Mouse (Mus musculus) liver, embryonic 12.5 days (tissue): ENCODE measurements around the gene Sppl2b. TPM values are rescaled to one million over a fixed set of nuclear protein-coding genes. Genes with fewer than 3 reads are reported as not detected.
A peak's percentile ranks its signal among the peaks of the same experiment; 100 is the strongest.

Source experiments
- ATAC-seq: fragments of 200-750 bp; cut with Nextera tagmentation; 2 replicates; pipeline ENCODE4 v1.8.0; 2017; ENCODE audit warnings: moderate number of reproducible peaks, mild to moderate bottlenecking, moderate library complexity
- H3K27ac ChIP-seq: fragments of 300-500 bp; sonication (generic); 2 replicates; pipeline ENCODE4 v1.5.1; 2016; ENCODE audit warnings: mild to moderate bottlenecking
- H3K27me3 ChIP-seq: fragments of 300-500 bp; sonication (generic); replicated peaks from 2 replicates; pipeline ENCODE4 v1.6.1; 2016; ENCODE audit warnings: mild to moderate bottlenecking, moderate library complexity
- H3K36me3 ChIP-seq: fragments of 300-500 bp; sonication (generic); 2 replicates; pipeline ENCODE4 v1.6.1; 2016; ENCODE audit warnings: mild to moderate bottlenecking, moderate library complexity
- H3K4me1 ChIP-seq: fragments of 300-500 bp; sonication (generic); 2 replicates; pipeline ENCODE4 v1.6.1; 2016
- H3K4me2 ChIP-seq: fragments of 300-500 bp; sonication (generic); 2 replicates; pipeline ENCODE4 v1.6.1; 2016; ENCODE audit warnings: mild to moderate bottlenecking, moderate library complexity
- H3K4me3 ChIP-seq: fragments of 300-500 bp; sonication (generic); 2 replicates; pipeline ENCODE4 v1.5.1; 2016; ENCODE audit warnings: mild to moderate bottlenecking, moderate library complexity
- H3K9ac ChIP-seq: fragments of 300-500 bp; sonication (generic); 2 replicates; pipeline ENCODE4 v1.6.1; 2016; ENCODE audit warnings: mild to moderate bottlenecking, moderate library complexity
- H3K9me3 ChIP-seq: fragments of 300-500 bp; sonication (generic); replicated peaks from 2 replicates; pipeline ENCODE4 v1.6.1; 2016; ENCODE audit warnings: mild to moderate bottlenecking, moderate library complexity
- WGBS: fragments of 180-500 bp; shearing (Covaris S2); methylation state at CpG from one replicate; pipeline ENCODE4 v1.1.7; 2016; ENCODE audit not compliant: insufficient replicate concordance; 5-methylcytosine and 5-hydroxymethylcytosine counted together
- polyA plus RNA-seq: library from polyadenylated mRNA; unstranded; fragments of >200 nt; fragmentation: Nextera tagmentation; extraction: Ambion mirVana; gene quantifications from 2 replicates; pipeline ENCODE4 v1.2.1, GENCODE M21; 2016

Sppl2b gene
- 66.1 and 70.5 TPM in 2 replicates for polyA plus RNA-seq

DNA sequence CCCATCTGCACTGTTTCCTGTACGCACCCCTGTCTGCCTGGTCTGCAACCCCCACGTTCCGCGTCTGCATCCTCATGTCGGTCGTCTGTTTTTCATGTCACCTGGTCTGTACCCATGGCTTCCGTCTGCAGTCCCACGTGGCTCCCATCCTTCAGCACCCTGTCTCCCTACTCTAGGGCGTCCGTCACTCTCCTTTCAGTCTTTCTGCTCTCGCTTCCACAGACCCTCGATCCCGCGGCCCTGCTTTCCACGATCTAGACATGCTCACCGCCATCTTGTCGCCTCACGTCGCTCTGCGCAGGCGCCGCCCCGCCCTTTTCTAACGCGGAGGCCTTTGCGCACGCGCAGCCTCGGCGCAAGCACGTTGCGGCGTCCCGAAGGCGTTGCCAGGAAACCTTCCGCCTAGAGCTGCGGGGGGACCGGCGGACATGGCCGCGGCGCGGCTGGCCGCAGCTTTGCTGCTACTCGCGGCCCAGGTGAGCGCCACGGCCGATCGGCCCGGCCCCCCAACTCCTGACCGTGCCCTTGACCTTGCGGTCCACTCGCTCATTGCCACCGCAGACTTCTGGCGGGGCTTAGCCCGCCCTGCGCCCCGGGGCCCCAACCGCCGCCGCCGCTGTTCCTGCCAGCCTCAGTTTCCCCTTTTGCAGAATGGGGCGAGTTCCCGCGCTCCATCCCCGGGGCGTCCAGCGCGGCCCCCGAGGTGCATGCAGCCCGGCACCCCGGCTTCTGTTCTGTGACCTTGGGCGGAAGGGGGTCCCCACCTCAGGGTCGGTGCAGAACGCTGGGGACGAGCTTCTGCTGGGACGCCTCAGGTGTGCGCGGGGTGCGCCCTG lies at the start of gene Sppl2b, which contains the start of gene Lsm7:
TSS of gene Sppl2b (plus strand) at position 363 of the 836 bp plus-strand sequence.
TSS of gene Lsm7 (minus strand) at position 297 of the 836 bp plus-strand sequence.
- H3K4me1 ChIP-seq: peaks cover 80% of the 10 kb centered on the region
- under 1% methylated on average over 81 of the region's 81 CpGs for WGBS
- ATAC-seq: peak; percentile 25

GRCm38 (mm10) chr10:80805322-80805721 lies 49.8 kb upstream of the Sppl2b start:
- 0 out of 2 replicates have a peak, but pooled peaks have one; percentile 3 for ATAC-seq
- peak overlapping the region; percentile 26; the same call in 1 of the 2 replicates for H3K27ac ChIP-seq
- H3K4me2 ChIP-seq: no peak overlapping the region
- H3K4me1 ChIP-seq: peaks cover 68% of the 10 kb centered on the region
- no peaks in the 10 kb centered on the region for H3K9me3 ChIP-seq
- peaks cover 53% of the 10 kb centered on the region for H3K36me3 ChIP-seq
- H3K9ac ChIP-seq: no peak overlapping the region
- WGBS: 84% methylated on average over 5 of the region's 5 CpGs
- H3K4me3 ChIP-seq: no peak overlapping the region
- H3K27me3 ChIP-seq: peaks cover 43% of the 10 kb centered on the region

More for the DNA sequence above, at the start of gene Sppl2b, which contains the start of gene Lsm7:
- Histone ChIP-seq H3K4me2 (peak within 1 kb of the TSS; percentile 93), H3K27ac (peak within 1 kb of the TSS; percentile 99), H3K4me3 (peak within 1 kb of the TSS; percentile 91), H3K36me3 (peaks cover 46% of the 10 kb centered on the region), H3K9me3 (no peaks in the 10 kb centered on the region), H3K27me3 (no peaks in the 10 kb centered on the region), H3K9ac (peak within 1 kb of the TSS; percentile 97)

DNA sequence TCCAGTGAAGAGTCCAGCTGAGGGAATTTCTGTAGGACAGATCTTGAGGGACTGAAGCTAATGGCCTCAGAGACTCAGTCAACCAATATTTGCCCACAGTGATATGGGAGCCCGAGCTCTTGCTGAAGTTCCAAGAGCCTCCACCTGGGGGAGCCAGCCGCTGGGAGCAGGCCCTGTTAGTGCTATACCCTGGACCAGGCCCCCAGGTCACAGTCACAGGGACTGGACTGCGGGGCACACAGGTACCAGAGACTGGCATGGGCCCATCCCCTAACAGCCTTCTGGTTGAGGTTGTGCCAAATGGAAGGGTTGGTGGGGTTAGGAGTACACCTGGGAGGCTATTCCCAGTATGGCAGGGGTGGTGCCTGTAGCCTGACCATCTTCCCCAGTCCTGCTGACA lies 49.1 kb upstream of the Sppl2b start:
- 0 out of 2 replicates have a peak overlapping the region, but pooled peaks have one; percentile 26 for H3K27ac ChIP-seq
- no peak overlapping the region for H3K9ac ChIP-seq
- H3K4me3 ChIP-seq: no peak overlapping the region
- peaks cover 49% of the 10 kb centered on the region for H3K27me3 ChIP-seq
- peak overlapping the region; percentile 88; the same call in 1 of the 2 replicates for H3K4me2 ChIP-seq
- peaks cover 47% of the 10 kb centered on the region for H3K36me3 ChIP-seq
- H3K9me3 ChIP-seq: no peaks in the 10 kb centered on the region
- 17% methylated on average over 3 of the region's 3 CpGs for WGBS
- H3K4me1 ChIP-seq: peaks cover 64% of the 10 kb centered on the region
- ATAC-seq: peak; percentile 63

GRCm38 (mm10) chr10:80806341-80807056 lies 48.6 kb upstream of the Sppl2b start:
- peaks cover 42% of the 10 kb centered on the region for H3K36me3 ChIP-seq
- peaks cover 54% of the 10 kb centered on the region for H3K27me3 ChIP-seq
- H3K9ac ChIP-seq: peak overlapping the region; percentile 65
- ATAC-seq: no peak
- 55% methylated on average over 34 of the region's 34 CpGs for WGBS
- peaks cover 60% of the 10 kb centered on the region for H3K4me1 ChIP-seq
- peak overlapping the region; percentile 56 for H3K4me3 ChIP-seq
- H3K4me2 ChIP-seq: peak overlapping the region; percentile 88
- H3K27ac ChIP-seq: peak overlapping the region; percentile 53; the same call in 1 of the 2 replicates
- H3K9me3 ChIP-seq: no peaks in the 10 kb centered on the region

DNA sequence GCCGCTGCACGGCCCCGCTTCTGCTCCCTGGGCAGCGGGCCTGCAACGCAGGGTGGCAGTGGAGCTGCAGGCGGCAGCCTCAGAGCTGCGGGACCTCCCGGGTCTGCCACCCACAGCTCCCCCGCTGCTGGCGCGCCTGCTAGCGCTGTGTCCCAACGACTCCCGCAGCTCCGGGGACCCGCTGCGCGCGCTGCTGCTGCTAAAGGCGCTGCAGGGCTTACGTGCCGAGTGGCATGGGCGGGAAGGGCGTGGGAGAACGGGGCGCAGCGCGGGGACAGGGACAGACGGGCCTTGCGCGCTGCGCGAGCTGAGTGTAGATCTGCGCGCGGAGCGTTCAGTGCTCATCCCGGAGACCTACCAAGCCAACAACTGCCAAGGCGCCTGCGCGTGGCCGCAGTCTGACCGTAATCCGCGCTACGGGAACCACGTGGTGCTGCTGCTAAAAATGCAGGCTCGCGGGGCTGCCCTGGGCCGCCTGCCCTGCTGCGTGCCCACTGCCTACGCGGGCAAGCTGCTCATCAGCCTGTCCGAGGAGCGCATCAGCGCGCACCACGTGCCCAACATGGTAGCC lies 47.9 kb upstream of the Sppl2b start:
- peaks cover 35% of the 10 kb centered on the region for H3K36me3 ChIP-seq
- no peaks in the 10 kb centered on the region for H3K9me3 ChIP-seq
- peak overlapping the region; percentile 53; the same call in 1 of the 2 replicates for H3K27ac ChIP-seq
- peak overlapping the region; percentile 56 for H3K4me3 ChIP-seq
- 3% methylated on average over 58 of the region's 58 CpGs for WGBS
- H3K4me1 ChIP-seq: peaks cover 60% of the 10 kb centered on the region
- peak overlapping the region; percentile 65 for H3K9ac ChIP-seq
- ATAC-seq: peak; percentile 11
- peaks cover 61% of the 10 kb centered on the region for H3K27me3 ChIP-seq
- H3K4me2 ChIP-seq: peak overlapping the region; percentile 88

- Histone ChIP-seq H3K9ac (no peak overlapping the region), H3K4me1 (peaks cover 60% of the 10 kb centered on the region)
Measured at GRCm38 (mm10) chr10:80808099-80808984, 46.7 kb upstream of the Sppl2b start.

DNA sequence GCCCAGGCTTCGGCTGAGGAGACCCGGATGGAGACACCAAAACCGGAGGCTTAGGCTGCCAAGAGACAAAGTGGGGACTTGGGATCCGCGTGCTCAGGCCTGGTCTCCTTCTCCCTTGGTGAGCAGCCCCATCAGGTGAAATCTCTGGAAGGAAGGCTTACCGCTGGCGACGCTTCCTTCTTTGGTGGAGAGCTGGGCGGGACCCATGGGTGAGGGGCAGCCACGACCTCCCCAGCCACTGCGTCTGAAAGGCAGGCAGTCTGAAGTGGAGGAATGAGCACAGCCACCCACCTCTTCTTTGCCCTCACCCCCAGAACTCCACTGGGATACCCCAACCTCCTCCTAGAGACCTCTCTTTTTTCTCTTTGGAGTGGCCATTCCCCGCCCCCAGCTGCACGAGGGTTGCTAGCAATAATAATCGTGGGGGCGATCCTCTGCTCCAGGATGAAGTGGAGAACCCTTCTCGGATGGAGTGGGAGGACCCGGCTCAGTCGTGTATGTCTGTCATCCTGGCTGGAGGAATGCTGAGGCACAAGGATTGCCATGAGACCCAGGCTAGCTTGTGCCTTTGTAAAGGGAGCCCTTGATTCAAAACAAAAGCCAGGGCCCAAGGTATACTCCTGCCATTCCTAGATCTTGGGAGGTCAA lies 46.0 kb upstream of the Sppl2b start:
- Histone ChIP-seq H3K4me2 (peak overlapping the region; percentile 88), H3K27ac (no peak overlapping the region), H3K9me3 (no peaks in the 10 kb centered on the region), H3K4me3 (peak overlapping the region; percentile 5; the same call in 1 of the 2 replicates), H3K4me1 (peaks cover 59% of the 10 kb centered on the region), H3K27me3 (peaks cover 76% of the 10 kb centered on the region), H3K36me3 (peaks cover 16% of the 10 kb centered on the region), H3K9ac (no peak overlapping the region)
- ATAC-seq: no peak
- WGBS: 12% methylated on average over 18 of the region's 18 CpGs

More at GRCm38 (mm10) chr10:80808099-80808984, 46.7 kb upstream of the Sppl2b start:
- no peaks in the 10 kb centered on the region for H3K9me3 ChIP-seq
- peaks cover 72% of the 10 kb centered on the region for H3K27me3 ChIP-seq
- no peak overlapping the region for H3K27ac ChIP-seq
- H3K4me2 ChIP-seq: peak overlapping the region; percentile 88
- WGBS: 19% methylated on average over 40 of the region's 40 CpGs
- peaks cover 23% of the 10 kb centered on the region for H3K36me3 ChIP-seq
- ATAC-seq: no peak
- peak overlapping the region; percentile 5; the same call in 1 of the 2 replicates for H3K4me3 ChIP-seq

GRCm38 (mm10) chr10:80810084-80810483 lies 45.0 kb upstream of the Sppl2b start:
- peak overlapping the region; percentile 17; the same call in 1 of the 2 replicates for H3K4me3 ChIP-seq
- 5% methylated on average over 20 of the region's 20 CpGs for WGBS
- H3K27ac ChIP-seq: no peak overlapping the region
- H3K9ac ChIP-seq: no peak overlapping the region
- no peaks in the 10 kb centered on the region for H3K9me3 ChIP-seq
- H3K27me3 ChIP-seq: peaks cover 80% of the 10 kb centered on the region
- peaks cover 50% of the 10 kb centered on the region for H3K4me1 ChIP-seq
- no peak for ATAC-seq
- H3K36me3 ChIP-seq: peaks cover 6% of the 10 kb centered on the region
- peak overlapping the region; percentile 41 for H3K4me2 ChIP-seq

DNA sequence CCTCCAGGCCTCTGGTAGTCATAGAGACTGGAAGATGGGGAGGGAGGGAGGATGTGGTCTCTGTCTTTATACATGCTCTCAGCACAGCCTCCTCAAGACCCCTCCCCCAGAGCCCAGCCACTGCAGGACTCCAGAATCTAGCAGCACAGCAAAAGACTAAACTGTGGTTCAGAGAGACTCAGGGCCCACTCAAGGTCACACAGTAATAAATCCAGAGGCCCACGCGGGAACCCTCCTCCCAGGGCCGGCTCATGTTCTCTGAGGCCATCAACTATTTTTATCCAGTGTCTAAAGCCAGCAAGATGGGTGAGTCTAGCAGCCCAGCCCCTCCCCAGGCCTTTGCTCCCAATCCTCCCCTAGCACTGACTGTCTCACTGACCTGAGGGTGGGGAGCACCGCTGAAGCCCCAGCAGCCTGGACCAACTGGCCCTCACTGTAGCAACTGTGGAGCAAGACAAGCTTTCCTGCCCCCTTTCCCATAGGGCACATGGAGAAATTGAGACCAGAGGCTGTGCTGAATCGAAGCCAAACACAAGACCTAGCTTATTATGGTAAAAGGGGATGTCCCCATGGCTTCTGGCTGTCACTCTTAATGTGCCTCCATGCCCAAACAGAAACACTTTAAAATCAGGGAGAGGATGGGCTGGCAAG lies 42.6 kb upstream of the Sppl2b start:
- Histone ChIP-seq H3K27me3 (peaks cover 65% of the 10 kb centered on the region), H3K4me2 (no peak overlapping the region), H3K9ac (no peak overlapping the region), H3K4me3 (no peak overlapping the region), H3K27ac (no peak overlapping the region), H3K36me3 (no peaks in the 10 kb centered on the region), H3K9me3 (no peaks in the 10 kb centered on the region), H3K4me1 (peaks cover 31% of the 10 kb centered on the region)
- WGBS: 39% methylated on average over 5 of the region's 5 CpGs
- no peak for ATAC-seq

GRCm38 (mm10) chr10:80813366-80813765 lies 41.7 kb upstream of the Sppl2b start, which contains the start of gene Jsrp1:
TSS of gene Jsrp1 (minus strand) at chr10:80813498.
- ATAC-seq: no peak
- Histone ChIP-seq H3K27ac (no peak within 1 kb of the TSS), H3K4me1 (peaks cover 30% of the 10 kb centered on the region), H3K4me3 (no peak within 1 kb of the TSS), H3K4me2 (no peak within 1 kb of the TSS), H3K9ac (no peak within 1 kb of the TSS), H3K36me3 (no peaks in the 10 kb centered on the region), H3K9me3 (no peaks in the 10 kb centered on the region), H3K27me3 (peaks cover 57% of the 10 kb centered on the region)
- 62% methylated on average over 4 of the region's 4 CpGs for WGBS
